Mouse (Mus musculus): ENCODE data around the gene Gm20605. TPM values are rescaled to one million over a fixed set of nuclear protein-coding genes. Genes with fewer than 3 reads are reported as not detected.
A peak's percentile ranks its signal among the peaks of the same experiment; 100 is the strongest.

Gm20605 gene
- total and polyA plus RNA-seq, 3 experiments, result 1.1 to 9.0 (median 1.1) TPM

DNA sequence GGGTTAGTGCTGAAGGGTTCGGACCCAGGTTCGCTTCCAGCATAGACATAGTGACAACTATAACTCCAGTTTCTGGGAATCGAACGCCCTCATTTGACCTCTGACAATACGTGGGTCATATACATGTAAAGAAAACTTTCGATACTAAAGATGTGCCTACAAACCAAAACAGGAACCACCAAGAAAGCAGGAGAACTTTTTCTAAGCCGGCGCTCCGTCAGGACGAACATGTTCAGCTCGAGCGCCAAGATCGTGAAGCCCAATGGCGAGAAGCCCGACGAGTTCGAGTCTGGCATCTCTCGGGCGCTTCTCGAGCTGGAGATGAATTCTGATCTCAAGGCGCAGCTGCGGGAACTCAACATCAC lies 27.6 kb upstream of the Gm20605 start:
- H3K4me3 ChIP-seq (replicated peaks in 1 of 3; ENCODE audit: low read depth in 2 of 3, low read length in 2 of 3, poor library complexity in 1 of 3), result peak overlapping the region; percentile 60 to 71 (median 65)
- no peak overlapping the region for H3K27ac ChIP-seq (ENCODE audit: insufficient read depth, low read depth)
- H3K9ac ChIP-seq (ENCODE audit: insufficient read depth, low read depth), result peak overlapping the region; percentile 94
- DNase-seq (ENCODE audit: extremely low read depth), result peak; percentile 37
- H3K36me3 ChIP-seq (replicated peaks in 1 of 2; ENCODE audit: control insufficient read depth in 1 of 2, insufficient read depth in 1 of 2, low read length in 1 of 2), result peaks cover 12 to 33% of the 10 kb centered on the region in 2 experiments
- in situ Hi-C loops (cut with MboI; ENCODE audit: low pct_ligation_motif_present, low pct_unique_long_range_greater_than_20kb, low sequenced_read_pairs), result no loop called here
- H3K27me3 ChIP-seq (replicated peaks), result no peaks in the 10 kb centered on the region
- peaks cover 6% of the 10 kb centered on the region; the same call in 1 of the 2 replicates for H3K79me2 ChIP-seq (replicated peaks; ENCODE audit: control insufficient read depth, extremely low read depth, insufficient read depth, poor library complexity, severe bottlenecking)
- no peaks in the 10 kb centered on the region for H3K9me3 ChIP-seq (replicated peaks; ENCODE audit: low read length)
- dilution Hi-C loops (cut with MboI; ENCODE audit: extremely low pct_ligation_motif_present, extremely low pct_unique_long_range_greater_than_20kb, low sequenced_read_pairs), result no loop called here
- H3K4me1 ChIP-seq (ENCODE audit: control insufficient read depth in 1 of 2, insufficient read depth in 2 of 2), result peaks cover 13 to 41% of the 10 kb centered on the region in 2 experiments
- TF ChIP-seq CHD2 (IDR thresholded peaks at IDR 0.05; ENCODE audit: low read length) (no peak), UBTF (IDR thresholded peaks at IDR 0.05; ENCODE audit: low read depth, low read length) (0 out of 2 replicates have a peak, but pooled peaks have one; percentile 42), CHD1 (IDR thresholded peaks at IDR 0.05; ENCODE audit: low read depth, low read length) (0 out of 2 replicates have a peak, but pooled peaks have one; percentile 59), ZNF384 (IDR thresholded peaks at IDR 0.05; ENCODE audit: low read depth, low read length) (no peak), SIN3A (IDR thresholded peaks at IDR 0.05; ENCODE audit: low read length) (peak; percentile 49; the same call in 1 of the 2 replicates), NRF1 (IDR thresholded peaks at IDR 0.05; ENCODE audit: low read depth, low read length) (0 out of 2 replicates have a peak, but pooled peaks have one; percentile 17)
- H3K4me2 ChIP-seq (ENCODE audit: insufficient read depth, low read depth, poor library complexity, severe bottlenecking), result peak overlapping the region; percentile 74

DNA sequence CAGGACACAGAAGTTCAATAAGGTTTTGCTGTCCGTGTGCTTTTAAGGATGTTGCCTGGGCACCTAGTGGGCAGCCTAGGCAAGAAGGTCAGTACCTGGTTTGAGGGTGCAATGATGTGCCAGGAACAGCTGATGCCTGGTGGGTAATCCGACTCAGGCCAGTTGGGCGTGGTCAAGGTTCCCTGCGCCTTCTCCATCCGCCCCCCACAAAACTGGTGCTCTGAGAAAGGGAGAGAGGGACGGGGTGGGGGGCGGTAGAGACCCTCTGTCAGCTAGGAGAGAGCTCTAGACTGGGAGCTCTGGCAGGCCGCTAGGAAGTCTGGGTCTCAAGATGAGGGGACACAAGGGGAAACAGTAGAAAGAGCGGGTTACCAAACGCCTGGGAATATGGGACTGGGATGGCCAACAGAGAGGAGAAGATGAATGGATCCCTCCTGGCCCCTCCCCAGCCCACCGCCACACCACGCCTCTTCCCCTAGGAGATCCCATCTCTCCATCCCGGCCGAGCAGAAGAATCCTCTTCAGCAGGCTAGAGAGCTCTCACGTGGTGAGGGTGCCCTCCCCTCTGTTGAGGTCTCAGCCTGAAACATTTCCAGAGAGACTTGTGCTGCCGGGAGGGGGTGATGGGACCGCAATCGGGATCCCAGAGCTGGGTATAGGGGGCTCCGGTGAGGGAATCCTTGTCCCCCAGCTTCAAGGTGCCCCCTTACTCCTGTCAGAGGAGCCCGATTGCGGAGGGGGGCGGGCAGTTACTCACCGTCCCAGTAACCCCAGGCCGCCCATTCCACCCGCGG lies 20.9 kb upstream of the Gm20605 start:
- H3K4me2 ChIP-seq (ENCODE audit: insufficient read depth, low read depth, poor library complexity, severe bottlenecking), result no peak overlapping the region
- no peak overlapping the region for H3K9ac ChIP-seq (ENCODE audit: insufficient read depth, low read depth)
- peaks cover 0 to 30% of the 10 kb centered on the region in 2 experiments; a peak in 2 of 4 replicates for H3K4me1 ChIP-seq (ENCODE audit: control insufficient read depth in 1 of 2, insufficient read depth in 2 of 2)

DNA sequence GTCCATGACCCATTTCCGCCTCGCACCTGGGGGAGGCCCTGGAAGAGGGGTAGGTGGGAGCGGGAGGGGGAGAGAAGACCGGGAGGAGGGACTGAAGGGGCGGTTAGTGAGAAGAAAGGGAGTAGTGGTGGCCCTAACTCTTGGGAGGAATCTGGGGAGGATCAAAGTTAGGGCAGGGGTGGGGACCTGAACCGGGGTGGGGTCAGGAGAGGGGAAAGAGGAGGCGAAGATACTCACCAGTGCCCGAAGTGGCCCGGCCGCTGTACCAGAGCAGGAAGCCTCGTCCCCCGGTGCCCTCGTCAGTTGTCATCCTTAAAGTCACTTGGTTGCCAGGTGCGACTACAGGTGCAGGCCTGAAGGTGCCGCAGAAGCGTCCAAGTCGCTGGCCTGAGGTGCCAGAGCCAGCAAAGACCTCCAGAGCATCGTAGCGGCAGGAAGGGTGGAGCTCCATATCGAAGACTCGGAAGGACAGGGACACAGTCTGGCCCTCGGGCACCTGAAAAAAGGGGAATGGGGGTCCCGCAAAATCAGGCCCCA lies 20.3 kb upstream of the Gm20605 start:
- Histone ChIP-seq H3K27ac (ENCODE audit: insufficient read depth, low read depth) (no peak overlapping the region), H3K4me2 (ENCODE audit: insufficient read depth, low read depth, poor library complexity, severe bottlenecking) (no peak overlapping the region), H3K9me3 (replicated peaks; ENCODE audit: low read length) (no peaks in the 10 kb centered on the region), H3K27me3 (replicated peaks) (no peaks in the 10 kb centered on the region), H3K9ac (ENCODE audit: insufficient read depth, low read depth) (no peak overlapping the region), H3K36me3 (replicated peaks in 1 of 2; ENCODE audit: control insufficient read depth in 1 of 2, insufficient read depth in 1 of 2, low read length in 1 of 2) (peaks cover 0 to 38% of the 10 kb centered on the region in 2 experiments), H3K4me1 (ENCODE audit: control insufficient read depth in 1 of 2, insufficient read depth in 2 of 2) (peaks cover 0 to 23% of the 10 kb centered on the region in 2 experiments; a peak in 2 of 4 replicates), H3K4me3 (replicated peaks in 1 of 3; ENCODE audit: low read depth in 2 of 3, low read length in 2 of 3, poor library complexity in 1 of 3) (no peak overlapping the region), H3K79me2 (replicated peaks; ENCODE audit: control insufficient read depth, extremely low read depth, insufficient read depth, poor library complexity, severe bottlenecking) (no peaks in the 10 kb centered on the region; the same call in 1 of the 2 replicates)
- dilution Hi-C loops (cut with MboI; ENCODE audit: extremely low pct_ligation_motif_present, extremely low pct_unique_long_range_greater_than_20kb, low sequenced_read_pairs), result no loop called here
- DNase-seq (ENCODE audit: extremely low read depth), result no peak
- TF ChIP-seq IRF4 (IDR thresholded peaks at IDR 0.05; ENCODE audit: low read depth, low read length), result no peak
- no peak for TF ChIP-seq GABPA (IDR thresholded peaks at IDR 0.05; ENCODE audit: insufficient replicate concordance, low read depth, low read length)
- TF ChIP-seq ZC3H11A (IDR thresholded peaks at IDR 0.05; ENCODE audit: low read depth, low read length), result no peak
- no peak for TF ChIP-seq ETS1 (conservative IDR thresholded peaks at IDR 0.05; ENCODE audit: low read depth, low read length)
- no peak for TF ChIP-seq MAZ (IDR thresholded peaks at IDR 0.05; ENCODE audit: low read depth, low read length)
- no peak for TF ChIP-seq RAD21 (IDR thresholded peaks at IDR 0.05; ENCODE audit: low read depth, low read length)
- in situ Hi-C loops (cut with MboI; ENCODE audit: low pct_ligation_motif_present, low pct_unique_long_range_greater_than_20kb, low sequenced_read_pairs), result no loop called here

More for the DNA sequence above, 20.9 kb upstream of the Gm20605 start:
- Histone ChIP-seq H3K27ac (ENCODE audit: insufficient read depth, low read depth) (no peak overlapping the region), H3K27me3 (replicated peaks) (no peaks in the 10 kb centered on the region), H3K9me3 (replicated peaks; ENCODE audit: low read length) (no peaks in the 10 kb centered on the region), H3K36me3 (replicated peaks in 1 of 2; ENCODE audit: control insufficient read depth in 1 of 2, insufficient read depth in 1 of 2, low read length in 1 of 2) (peaks cover 0 to 38% of the 10 kb centered on the region in 2 experiments), H3K4me3 (replicated peaks in 1 of 3; ENCODE audit: low read depth in 2 of 3, low read length in 2 of 3, poor library complexity in 1 of 3) (no peak overlapping the region), H3K79me2 (replicated peaks; ENCODE audit: control insufficient read depth, extremely low read depth, insufficient read depth, poor library complexity, severe bottlenecking) (peaks cover 3% of the 10 kb centered on the region; the same call in 1 of the 2 replicates)
- TF ChIP-seq SMC3 (IDR thresholded peaks at IDR 0.05; ENCODE audit: low read depth, low read length) (no peak), PAX5 (IDR thresholded peaks at IDR 0.05; ENCODE audit: low read length) (no peak), HCFC1 (IDR thresholded peaks at IDR 0.05; ENCODE audit: low read depth, low read length) (no peak), MAX (IDR thresholded peaks at IDR 0.05; ENCODE audit: low read length) (no peak), KAT2A (IDR thresholded peaks at IDR 0.05; ENCODE audit: insufficient replicate concordance, low read length) (no peak), EP300 (IDR thresholded peaks at IDR 0.05; ENCODE audit: low read length) (no peak), USF1 (IDR thresholded peaks at IDR 0.05; ENCODE audit: low read depth, low read length) (no peak)
- DNase-seq (ENCODE audit: extremely low read depth), result no peak
- dilution Hi-C loops (cut with MboI; ENCODE audit: extremely low pct_ligation_motif_present, extremely low pct_unique_long_range_greater_than_20kb, low sequenced_read_pairs), result no loop called here
- in situ Hi-C loops (cut with MboI; ENCODE audit: low pct_ligation_motif_present, low pct_unique_long_range_greater_than_20kb, low sequenced_read_pairs), result no loop called here

Measured in CH12.LX (cell line).